Mouse (Mus musculus) lung, postnatal 0 days (tissue): ENCODE measurements at regions not wholly inside any gene's neighbourhood (a gene's known extent, or its start where the extent isn't known, plus 50 kb on each side); places are given as distances from the start of the nearest gene placed in this dataset.

Experiments
- CTCF ChIP-seq: IDR thresholded peaks from 2 replicates; pipeline ENCODE4 v1.5.1; 2016; ENCODE audit warnings: antibody characterized with exemption, mild to moderate bottlenecking
- EP300 ChIP-seq: IDR thresholded peaks from 2 replicates; pipeline ENCODE4 v1.6.1; 2016; ENCODE audit warnings: antibody characterized with exemption, mild to moderate bottlenecking, control low read depth

DNA sequence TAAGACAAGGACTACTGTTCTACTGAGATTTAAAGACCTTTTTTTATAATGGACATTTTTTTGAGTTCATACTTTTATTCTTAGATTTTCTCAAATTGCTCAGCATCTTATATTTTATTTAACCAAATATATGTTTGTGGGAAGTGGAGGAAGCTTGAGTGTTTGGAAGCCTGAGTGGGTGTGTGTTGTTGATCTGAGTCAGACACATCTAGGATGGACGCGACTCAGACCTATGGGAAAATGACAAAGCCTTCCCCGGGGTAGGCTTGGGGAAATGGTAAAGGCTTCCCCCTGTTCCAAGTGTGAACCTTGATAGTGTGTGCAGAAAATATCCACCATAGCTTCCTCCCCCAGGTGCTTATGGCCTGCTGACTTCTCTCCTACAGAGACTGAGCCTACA is 283.6 kb upstream of the Prkd1 start:
- TF ChIP-seq CTCF (no peak), EP300 (no peak)
